Mouse (Mus musculus) spleen, adult 10 weeks (tissue): Measurements from ENCODE around the gene Usp47. TPM values are rescaled to one million over a fixed set of nuclear protein-coding genes. Genes with fewer than 3 reads are reported as not detected.

Source experiments
- polyA plus RNA-seq: library from polyadenylated mRNA; stranded (reverse); fragments of 350-450 nt; fragmentation: Illumina TruSeq; extraction: RNeasy Lipid Tissue Mini Kit (QIAGEN cat#74804); gene quantifications from one replicate; pipeline ENCODE4 v1.2.3, GENCODE M21; 2015; ENCODE audit warnings: low replicate concordance; ENCODE audit not compliant: insufficient read depth

Usp47 gene
- polyA plus RNA-seq, result 63.6 TPM

DNA sequence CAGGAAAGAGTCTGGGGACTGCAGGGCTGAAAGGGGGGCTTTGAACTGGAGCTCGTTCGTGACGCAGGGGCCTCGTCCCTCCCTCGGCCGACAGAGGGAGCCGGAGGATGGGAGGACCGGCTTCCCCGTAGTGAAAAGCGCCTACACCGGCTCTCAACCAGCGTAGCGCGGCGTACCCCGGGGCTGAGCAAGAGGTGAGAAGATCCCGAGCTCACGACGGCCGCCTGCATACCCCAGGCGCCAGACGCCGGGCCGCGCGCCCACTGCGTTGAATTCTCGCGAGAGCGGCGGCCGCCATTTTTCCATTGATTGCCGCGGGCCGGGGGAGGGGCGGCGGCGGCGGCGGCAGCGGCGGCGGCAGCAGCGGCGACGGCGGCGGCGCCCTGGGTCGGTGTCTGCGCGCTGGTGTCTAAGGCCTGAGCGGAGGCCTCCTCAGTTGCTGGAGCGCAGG, at the start of gene Usp47:
Gene Usp47 (plus strand): TSS at position 355 of the 451 bp plus-strand sequence.

DNA sequence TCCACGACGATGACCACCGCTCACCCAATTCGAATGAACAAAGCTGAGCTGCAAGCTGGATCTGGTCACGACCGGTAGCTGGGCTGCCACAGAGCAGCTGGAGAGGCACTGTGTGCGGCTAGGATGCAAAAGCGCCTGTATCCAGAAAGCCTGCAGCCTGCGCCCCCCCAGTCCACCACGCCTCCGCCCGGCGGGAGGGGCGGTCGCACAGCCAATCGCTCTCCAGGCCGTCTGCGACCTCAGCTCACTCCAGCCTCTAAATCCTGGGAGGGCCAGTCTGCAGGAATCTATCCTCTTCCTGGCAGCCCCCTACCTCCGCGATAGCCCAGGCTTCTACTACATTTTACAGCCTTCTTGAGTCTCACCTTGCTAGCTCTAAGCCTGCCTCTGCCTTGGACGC, 135.6 kb downstream of the Usp47 start, which contains the start of gene Dkk3:
Gene Dkk3 (minus strand): TSS at position 116 of the 400 bp plus-strand sequence.

Other genes with a start within 250 kb of the Usp47 start
- gene Galnt18, start 243.5 kb upstream of the Usp47 start, polyA plus RNA-seq, result 1.4 TPM
- gene Dkk3, start 135.6 kb downstream of the Usp47 start, polyA plus RNA-seq, result 7.0 TPM
- gene Mical2, start 202.4 kb downstream of the Usp47 start, polyA plus RNA-seq, result 5.1 TPM